Comparison of ENCODE assay signal across 26 mouse cellular contexts in genomic region chr12:31574506-31574905, GRCm38 (mm10). TPM values are rescaled to one million over a fixed set of nuclear protein-coding genes. Genes with fewer than 3 reads are reported as not detected.
"Had no signal": no experiment of that assay in that cellular context is flagged by ENCODE, and none has a peak within 500 bp of the region (broad histone marks: within the 10 kb centered on the region; RNA-seq: fewer than 3 reads in every experiment).

No protein-coding gene starts in this region.

- H3K27ac ChIP-seq: macrophage; midbrain, embryonic 13.5 days; midbrain, embryonic 15.5 days; neural tube, embryonic 13.5 days; neural tube, embryonic 15.5 days; stomach, embryonic 15.5 days; stomach, postnatal 0 days had no signal

- H3K4me1 ChIP-seq: megakaryocyte, embryonic 14.5 days; midbrain, embryonic 13.5 days; midbrain, embryonic 15.5 days; neural tube, embryonic 13.5 days; neural tube, embryonic 15.5 days; stomach, embryonic 15.5 days had no signal

- H3K4me3 ChIP-seq: megakaryocyte, embryonic 14.5 days; midbrain, embryonic 13.5 days; midbrain, embryonic 15.5 days; neural tube, embryonic 13.5 days; neural tube, embryonic 15.5 days; stomach, embryonic 15.5 days had no signal

- H3K27me3 ChIP-seq: midbrain, embryonic 13.5 days; midbrain, embryonic 15.5 days; neural tube, embryonic 13.5 days; neural tube, embryonic 15.5 days; stomach, embryonic 15.5 days had no signal

- DNase-seq: lung, adult 18-20 months; lung, embryonic 14.5 days; lung, postnatal 10 days; retina, postnatal 1 day; right cerebral cortex, adult 18-20 months; right cerebral cortex, postnatal 25 days; right cerebral cortex, postnatal 4 days; spleen, adult 18-20 months; thymus, adult 2 months; thymus, postnatal 25 days; thymus, postnatal 4 days had no signal

- H3K36me3 ChIP-seq: midbrain, embryonic 13.5 days; midbrain, embryonic 15.5 days; neural tube, embryonic 13.5 days; neural tube, embryonic 15.5 days; stomach, embryonic 15.5 days had no signal

RNA-seq across cellular contexts. Expression of gene Slc26a4, which starts 14.7 kb away (rescaled TPM):
- total RNA-seq: megakaryocyte progenitor cell, adult 5-6 weeks; monocyte, adult 5-6 weeks had no signal
- polyA plus RNA-seq: lung, embryonic 14.5 days; lung, embryonic 16.5 days; macrophage; midbrain, embryonic 11.5 days; midbrain, postnatal 0 days; neural tube, embryonic 11.5 days; urinary bladder, adult 2 months had no signal
